Mouse (Mus musculus) midbrain, postnatal 0 days (tissue): ENCODE data around the gene Pla2g4e. TPM values are rescaled to one million over a fixed set of nuclear protein-coding genes. Genes with fewer than 3 reads are reported as not detected.

Experiments
- ATAC-seq: fragments of 200-750 bp; cut with Nextera tagmentation; 2 replicates; pipeline ENCODE4 v1.8.0; 2017; ENCODE audit warnings: moderate number of reproducible peaks, mild to moderate bottlenecking, moderate TSS enrichment, moderate library complexity; ENCODE audit not compliant: low FRiP score
- DNase-seq: peaks from one replicate; pipeline ENCODE4 v3.0.0-alpha.2; 2015; ENCODE audit warnings: low spot score
- H3K27ac ChIP-seq: fragments of 300-500 bp; sonication (generic); 2 replicates; pipeline ENCODE4 v1.5.1; 2014; ENCODE audit warnings: low read depth, mild to moderate bottlenecking, low read length, mixed read lengths
- H3K27me3 ChIP-seq: fragments of 300-500 bp; sonication (generic); 2 replicates; pipeline ENCODE4 v1.6.1; 2014; ENCODE audit warnings: low read length, control low read depth, mixed read lengths; ENCODE audit not compliant: insufficient read depth
- H3K36me3 ChIP-seq: fragments of 300-500 bp; sonication (generic); 2 replicates; pipeline ENCODE4 v1.6.1; 2014; ENCODE audit warnings: low read length, control low read depth, mixed read lengths; ENCODE audit not compliant: insufficient read depth
- H3K4me1 ChIP-seq: fragments of 300-500 bp; sonication (generic); 2 replicates; pipeline ENCODE4 v1.6.1; 2014; ENCODE audit warnings: mild to moderate bottlenecking, control low read depth, antibody characterized with exemption, low read length, mixed read lengths; ENCODE audit not compliant: insufficient read depth
- H3K4me2 ChIP-seq: fragments of 300-500 bp; sonication (generic); 2 replicates; pipeline ENCODE4 v1.6.1; 2014; ENCODE audit warnings: low read depth, mild to moderate bottlenecking, low read length, mixed read lengths; ENCODE audit not compliant: poor library complexity, severe bottlenecking
- H3K4me3 ChIP-seq: fragments of 300-500 bp; sonication (generic); 2 replicates; pipeline ENCODE4 v1.5.1; 2014; ENCODE audit warnings: low read depth, mild to moderate bottlenecking, low read length, moderate library complexity
- H3K9ac ChIP-seq: fragments of 300-500 bp; sonication (generic); replicated peaks from 2 replicates; pipeline ENCODE4 v1.6.1; 2014; ENCODE audit warnings: mild to moderate bottlenecking, low read length, moderate library complexity, mixed read lengths; ENCODE audit not compliant: poor library complexity, severe bottlenecking
- H3K9me3 ChIP-seq: fragments of 300-500 bp; sonication (generic); 2 replicates; pipeline ENCODE4 v1.6.1; 2016; ENCODE audit warnings: low read length, control low read depth
- CTCF ChIP-seq: IDR thresholded peaks from 2 replicates; pipeline ENCODE4 v1.5.1; 2016; ENCODE audit warnings: antibody characterized with exemption, mild to moderate bottlenecking
- WGBS: fragments of 180-500 bp; shearing (Covaris S2); extraction: QIAGEN DNeasy Blood & Tissue Kit; methylation state at CpG from one replicate; pipeline ENCODE4 v1.1.7; 2014; 5-methylcytosine and 5-hydroxymethylcytosine counted together
- polyA plus RNA-seq: library from polyadenylated mRNA; unstranded; fragments of >200 nt; fragmentation: Nextera tagmentation; extraction: Ambion mirVana; gene quantifications from 2 replicates; pipeline ENCODE4 v1.2.1, GENCODE M21; 2015
- total RNA-seq: library from RNA; depleted of rRNA; stranded (reverse); fragments of >200 nt; gene quantifications from 2 replicates; pipeline ENCODE4 v1.2.3, GENCODE M21; 2014

Gene Pla2g4e
- total and polyA plus RNA-seq, 2 experiments from 2014 or later, result 10.3 to 18.5 TPM

GRCm38 (mm10) chr2:120159434-120159833, 85.7 kb downstream of the Pla2g4e start:
- H3K9me3 ChIP-seq, result no peaks in the 10 kb centered on the region
- H3K27ac ChIP-seq, result no peak overlapping the region
- no peak for TF ChIP-seq CTCF
- H3K9ac ChIP-seq, result no peak overlapping the region
- DNase-seq (no peak), ATAC-seq (no peak)
- H3K4me3 ChIP-seq, result no peak overlapping the region
- H3K4me1 ChIP-seq, result no peaks in the 10 kb centered on the region
- 83% methylated on average over 2 of the region's 2 CpGs for WGBS
- H3K27me3 ChIP-seq, result no peaks in the 10 kb centered on the region
- no peaks in the 10 kb centered on the region for H3K36me3 ChIP-seq
- no peak overlapping the region for H3K4me2 ChIP-seq

GRCm38 (mm10) chr2:120158846-120159245, 86.3 kb downstream of the Pla2g4e start:
- WGBS, result 19% methylated on average over 1 of the region's 1 CpGs
- ATAC-seq, result no peak
- no peak for TF ChIP-seq CTCF

GRCm38 (mm10) chr2:120158016-120158415, 87.1 kb downstream of the Pla2g4e start:
- 51% methylated on average over 5 of the region's 5 CpGs for WGBS
- TF ChIP-seq CTCF, result peak; percentile 31
- Histone ChIP-seq H3K9me3 (no peaks in the 10 kb centered on the region), H3K4me3 (no peak overlapping the region), H3K27ac (no peak overlapping the region), H3K4me2 (no peak overlapping the region), H3K9ac (no peak overlapping the region), H3K27me3 (no peaks in the 10 kb centered on the region), H3K4me1 (0 out of 2 replicates have a peak, but pooled peaks cover 6% of the 10 kb centered on the region), H3K36me3 (no peaks in the 10 kb centered on the region)
- ATAC-seq (no peak), DNase-seq (no peak)

More at GRCm38 (mm10) chr2:120158846-120159245, 86.3 kb downstream of the Pla2g4e start:
- H3K9me3 ChIP-seq, result no peaks in the 10 kb centered on the region
- H3K36me3 ChIP-seq, result no peaks in the 10 kb centered on the region
- no peaks in the 10 kb centered on the region for H3K27me3 ChIP-seq
- no peak overlapping the region for H3K27ac ChIP-seq
- H3K4me1 ChIP-seq, result 0 out of 2 replicates have a peak, but pooled peaks cover 1% of the 10 kb centered on the region
- no peak overlapping the region for H3K9ac ChIP-seq
- no peak overlapping the region for H3K4me3 ChIP-seq
- no peak for DNase-seq
- no peak overlapping the region for H3K4me2 ChIP-seq

- no peak overlapping the region for H3K4me3 ChIP-seq
- no peak for DNase-seq
- WGBS, result 76% methylated on average over 2 of the region's 2 CpGs
- H3K27me3 ChIP-seq, result no peaks in the 10 kb centered on the region
- TF ChIP-seq CTCF, result no peak; the same call in 1 of the 2 replicates
- H3K27ac ChIP-seq, result no peak overlapping the region
- H3K36me3 ChIP-seq, result no peaks in the 10 kb centered on the region
- H3K4me1 ChIP-seq, result 0 out of 2 replicates have a peak, but pooled peaks cover 6% of the 10 kb centered on the region
- H3K9ac ChIP-seq, result no peak overlapping the region
- H3K9me3 ChIP-seq, result no peaks in the 10 kb centered on the region
- no peak for ATAC-seq
- H3K4me2 ChIP-seq, result no peak overlapping the region
These were observed 87.5 kb downstream of the Pla2g4e start for GRCm38 (mm10) chr2:120157606-120158005.

- Histone ChIP-seq H3K9ac (peak within 1 kb of the TSS; percentile 56), H3K27ac (no peak within 1 kb of the TSS), H3K4me1 (0 out of 2 replicates have a peak, but pooled peaks cover 6% of the 10 kb centered on the region), H3K4me3 (peak within 1 kb of the TSS; percentile 67), H3K4me2 (peak within 1 kb of the TSS; percentile 98), H3K27me3 (no peaks in the 10 kb centered on the region), H3K36me3 (no peaks in the 10 kb centered on the region), H3K9me3 (no peaks in the 10 kb centered on the region)
- DNase-seq (peak; percentile 99), ATAC-seq (peak; percentile 99)
- TF ChIP-seq CTCF, result no peak; the same call in 1 of the 2 replicates
- under 1% methylated on average over 51 of the region's 53 CpGs for whole genome bisulfite sequencing
These were observed 90.7 kb downstream of the Pla2g4e start, which contains the start of gene Ehd4 for GRCm38 (mm10) chr2:120154361-120154894. Ehd4 (minus strand) TSS chr2:120154606.

GRCm38 (mm10) chr2:120153586-120154360, 91.4 kb downstream of the Pla2g4e start:
- peak overlapping the region; percentile 98 for H3K4me2 ChIP-seq
- peak; percentile 4; the same call in 1 of the 2 replicates for ATAC-seq
- peak overlapping the region; percentile 56 for H3K9ac ChIP-seq
- TF ChIP-seq CTCF, result no peak
- no peak for DNase-seq
- no peaks in the 10 kb centered on the region for H3K9me3 ChIP-seq
- 0 out of 2 replicates have a peak, but pooled peaks cover 6% of the 10 kb centered on the region for H3K4me1 ChIP-seq
- WGBS, result 5% methylated on average over 38 of the region's 38 CpGs
- no peaks in the 10 kb centered on the region for H3K27me3 ChIP-seq
- H3K4me3 ChIP-seq, result peak overlapping the region; percentile 67
- no peak overlapping the region for H3K27ac ChIP-seq
- no peaks in the 10 kb centered on the region for H3K36me3 ChIP-seq
